Mouse (Mus musculus) MEL (cell line): Measurements from ENCODE around the gene Itgb6. TPM values are rescaled to one million over a fixed set of nuclear protein-coding genes. Genes with fewer than 3 reads are reported as not detected.

Source experiments
- DNase-seq: peaks from one replicate; pipeline ENCODE4 v3.0.0; 2011; ENCODE audit warnings: low read depth, low spot score
- H3K27ac ChIP-seq: 2 replicates; pipeline ENCODE4 v1.5.1; 2012; ENCODE audit warnings: low read depth, mild to moderate bottlenecking, control low read depth, low read length, moderate library complexity; ENCODE audit not compliant: control insufficient read depth
- H3K27me3 ChIP-seq, 2 experiments: fragments of 150-350 bp in 1 of 2; sonication (generic) in 1 of 2; 2 replicates each; pipeline ENCODE4 v1.6.1; 2012; ENCODE audit warnings: low read length in 2 of 2, mild to moderate bottlenecking in 2 of 2, improper control_type of control experiment in 1 of 2, moderate library complexity in 1 of 2; ENCODE audit not compliant: insufficient read depth in 2 of 2, control insufficient read depth in 1 of 2
- H3K36me3 ChIP-seq, 2 experiments: 2 replicates each; pipeline ENCODE4 v1.6.1; 2012 to 2014; ENCODE audit warnings: low read length in 2 of 2, improper control_type of control experiment in 1 of 2, inconsistent platforms in 1 of 2, mild to moderate bottlenecking in 1 of 2; ENCODE audit not compliant: insufficient read depth in 2 of 2, control insufficient read depth in 1 of 2
- H3K4me1 ChIP-seq, 2 experiments: fragments of 150-350 bp in 1 of 2; sonication (generic) in 1 of 2; 2 replicates each; pipeline ENCODE4 v1.6.1; 2012; ENCODE audit warnings: low read length in 2 of 2, improper control_type of control experiment in 1 of 2, mild to moderate bottlenecking in 1 of 2; ENCODE audit not compliant: insufficient read depth in 2 of 2, control insufficient read depth in 1 of 2
- H3K4me3 ChIP-seq, 2 experiments: fragments of 150-350 bp in 1 of 2; sonication (generic) in 1 of 2; 2 replicates each; pipeline ENCODE4 v1.5.1; 2012; ENCODE audit warnings: low read depth in 2 of 2, low read length in 2 of 2, mild to moderate bottlenecking in 2 of 2, moderate library complexity in 2 of 2, control low read depth in 1 of 2, improper control_type of control experiment in 1 of 2; ENCODE audit not compliant: control insufficient read depth in 1 of 2, insufficient read depth in 1 of 2
- H3K79me2 ChIP-seq: 2 replicates; pipeline ENCODE4 v1.6.1; 2012; ENCODE audit warnings: mild to moderate bottlenecking, low read length, moderate library complexity; ENCODE audit not compliant: control insufficient read depth, poor library complexity, insufficient read depth
- H3K9ac ChIP-seq: 2 replicates; pipeline ENCODE4 v1.6.1; 2012; ENCODE audit warnings: low read depth, mild to moderate bottlenecking, control low read depth, low read length, moderate library complexity; ENCODE audit not compliant: control insufficient read depth, poor library complexity, severe bottlenecking
- H3K9me3 ChIP-seq: fragments of 150-350 bp; sonication (generic); replicated peaks from 2 replicates; pipeline ENCODE4 v1.6.1; 2012; ENCODE audit warnings: mild to moderate bottlenecking, low read length, improper control_type of control experiment, moderate library complexity; ENCODE audit not compliant: insufficient read depth
- BHLHE40 ChIP-seq: IDR thresholded peaks from 2 replicates; pipeline ENCODE4 v1.6.1; 2012; ENCODE audit warnings: low read depth, mild to moderate bottlenecking, inconsistent platforms, low read length, improper control_type of control experiment, borderline replicate concordance
- CHD1 ChIP-seq: IDR thresholded peaks from 2 replicates; pipeline ENCODE4 v1.6.1; 2012; ENCODE audit warnings: low read depth, mild to moderate bottlenecking, inconsistent platforms, low read length, improper control_type of control experiment
- CHD2 ChIP-seq: IDR thresholded peaks from 2 replicates; pipeline ENCODE4 v1.6.1; 2011; ENCODE audit warnings: low read length, improper control_type of control experiment
- E2F4 ChIP-seq: IDR thresholded peaks from 2 replicates; pipeline ENCODE4 v1.6.1; 2011; ENCODE audit warnings: low read depth, low read length, improper control_type of control experiment, borderline replicate concordance
- ELF1 ChIP-seq: IDR thresholded peaks from 2 replicates; pipeline ENCODE4 v1.6.1; 2014; ENCODE audit warnings: low read depth, mild to moderate bottlenecking, inconsistent platforms, low read length, improper control_type of control experiment, moderate library complexity
- EP300 ChIP-seq, 2 experiments: IDR thresholded peaks; 2 replicates each; pipeline ENCODE4 v1.6.1; 2011; ENCODE audit warnings: improper control_type of control experiment in 2 of 2, low read length in 2 of 2, low read depth in 1 of 2, mild to moderate bottlenecking in 1 of 2
- ETS1 ChIP-seq: IDR thresholded peaks from 2 replicates; pipeline ENCODE4 v1.6.1; 2012; ENCODE audit warnings: low read depth, mild to moderate bottlenecking, inconsistent platforms, low read length, improper control_type of control experiment, moderate library complexity
- GATA1 ChIP-seq: IDR thresholded peaks from 2 replicates; pipeline ENCODE4 v1.6.1; 2011; ENCODE audit warnings: low read depth, low read length, improper control_type of control experiment
- HCFC1 ChIP-seq: IDR thresholded peaks from 2 replicates; pipeline ENCODE4 v1.6.1; 2012; ENCODE audit warnings: low read depth, mild to moderate bottlenecking, inconsistent platforms, low read length, improper control_type of control experiment, moderate library complexity
- JUND ChIP-seq: IDR thresholded peaks from 2 replicates; pipeline ENCODE4 v1.6.1; 2011; ENCODE audit warnings: low read depth, mild to moderate bottlenecking, improper control_type of control experiment, low read length
- MAFK ChIP-seq: IDR thresholded peaks from 2 replicates; pipeline ENCODE4 v1.6.1; 2011; ENCODE audit warnings: low read depth, mild to moderate bottlenecking, low read length, improper control_type of control experiment, borderline replicate concordance
- MAZ ChIP-seq: IDR thresholded peaks from 2 replicates; pipeline ENCODE4 v1.6.1; 2012; ENCODE audit warnings: low read depth, mild to moderate bottlenecking, inconsistent platforms, low read length, improper control_type of control experiment
- MYB ChIP-seq: IDR thresholded peaks from 2 replicates; pipeline ENCODE4 v1.6.1; 2011; ENCODE audit warnings: mild to moderate bottlenecking, low read depth, low read length, improper control_type of control experiment
- NELFE ChIP-seq: IDR thresholded peaks from 2 replicates; pipeline ENCODE4 v1.6.1; 2011; ENCODE audit warnings: low read depth, low read length, improper control_type of control experiment
- POLR2A ChIP-seq, 2 experiments: IDR thresholded peaks; 2 replicates each; pipeline ENCODE4 v1.6.1; 2011 to 2012; ENCODE audit warnings: low read length in 2 of 2, mild to moderate bottlenecking in 2 of 2, control low read depth in 1 of 2, improper control_type of control experiment in 1 of 2, low read depth in 1 of 2, moderate library complexity in 1 of 2; ENCODE audit not compliant: control insufficient read depth in 1 of 2, insufficient read depth in 1 of 2, poor library complexity in 1 of 2
- SIN3A ChIP-seq: IDR thresholded peaks from 2 replicates; pipeline ENCODE4 v1.6.1; 2012; ENCODE audit warnings: low read length, improper control_type of control experiment, inconsistent platforms
- SMC3 ChIP-seq: IDR thresholded peaks from 2 replicates; pipeline ENCODE4 v1.6.1; 2011; ENCODE audit warnings: low read depth, low read length, improper control_type of control experiment
- TBP ChIP-seq: IDR thresholded peaks from 2 replicates; pipeline ENCODE4 v1.8.0; 2011; ENCODE audit warnings: low read depth, low read length, improper control_type of control experiment
- TCF12 ChIP-seq: IDR thresholded peaks from 2 replicates; pipeline ENCODE4 v1.6.1; 2014; ENCODE audit warnings: low read depth, mild to moderate bottlenecking, inconsistent platforms, low read length, improper control_type of control experiment, moderate library complexity
- UBTF ChIP-seq: IDR thresholded peaks from 2 replicates; pipeline ENCODE4 v1.6.1; 2012; ENCODE audit warnings: low read depth, mild to moderate bottlenecking, inconsistent platforms, low read length, improper control_type of control experiment, moderate library complexity, borderline replicate concordance; ENCODE audit not compliant: insufficient read depth
- ZC3H11A ChIP-seq: IDR thresholded peaks from 2 replicates; pipeline ENCODE4 v1.6.1; 2012; ENCODE audit warnings: low read depth, mild to moderate bottlenecking, inconsistent platforms, low read length, improper control_type of control experiment
- ZKSCAN1 ChIP-seq: IDR thresholded peaks from 2 replicates; pipeline ENCODE4 v1.6.1; 2012; ENCODE audit warnings: low read depth, mild to moderate bottlenecking, inconsistent platforms, low read length, improper control_type of control experiment, moderate library complexity
- ZMIZ1 ChIP-seq: IDR thresholded peaks from 2 replicates; pipeline ENCODE4 v1.6.1; 2012; ENCODE audit warnings: low read depth, mild to moderate bottlenecking, inconsistent platforms, low read length, improper control_type of control experiment, moderate library complexity
- ZNF384 ChIP-seq: IDR thresholded peaks from 2 replicates; pipeline ENCODE4 v1.6.1; 2012; ENCODE audit warnings: low read depth, mild to moderate bottlenecking, inconsistent platforms, low read length, improper control_type of control experiment
- polyA plus RNA-seq, 2 experiments: library from polyadenylated mRNA; stranded (reverse) in 1 of 2; unstranded in 1 of 2; fragments of >175 nt in 1 of 2; fragments of >200 nt in 1 of 2; gene quantifications; 2 replicates each; pipeline versions ENCODE4 v1.2.1 to v1.2.4; 2012; ENCODE audit warnings: low replicate concordance in 2 of 2, low read depth in 1 of 2; ENCODE audit not compliant: insufficient read length in 2 of 2, insufficient read depth in 1 of 2, missing spikeins in 1 of 2
- total RNA-seq: library from RNA; depleted of rRNA; stranded (reverse); fragments of 300-350 nt; gene quantifications from 2 replicates; pipeline ENCODE4 v1.2.3, GENCODE M21; 2012

Itgb6 gene
- total and polyA plus RNA-seq, 3 experiments: not detected

- TF ChIP-seq MAZ (no peak), MYB (no peak), ZC3H11A (no peak), MAFK (no peak), JUND (no peak), NELFE (no peak), ZKSCAN1 (no peak), E2F4 (no peak), EP300 (IDR thresholded peaks at IDR 0.05; ENCODE audit: low read depth in 1 of 2, low read length in 2 of 2) (no peak), ZNF384 (no peak), SMC3 (no peak), ZMIZ1 (no peak), UBTF (no peak), TCF12 (no peak), SIN3A (no peak), POLR2A (IDR thresholded peaks at IDR 0.05; ENCODE audit: control insufficient read depth in 1 of 2, insufficient read depth in 1 of 2, low read depth in 1 of 2, low read length in 2 of 2, poor library complexity in 1 of 2) (no peak), ELF1 (no peak), HCFC1 (no peak), ETS1 (no peak), BHLHE40 (no peak)
- no peaks in the 10 kb centered on the region for H3K27me3 ChIP-seq
- no peaks in the 10 kb centered on the region for H3K79me2 ChIP-seq
- H3K9me3 ChIP-seq: no peaks in the 10 kb centered on the region
- no peak overlapping the region for H3K4me3 ChIP-seq
- H3K36me3 ChIP-seq: no peaks in the 10 kb centered on the region
- H3K27ac ChIP-seq: no peak overlapping the region
- H3K9ac ChIP-seq: no peak overlapping the region
- no peaks in the 10 kb centered on the region for H3K4me1 ChIP-seq
- DNase-seq: no peak
These were observed 139.0 kb downstream of the Itgb6 start for GRCm38 (mm10) chr2:60583416-60583815.

DNA sequence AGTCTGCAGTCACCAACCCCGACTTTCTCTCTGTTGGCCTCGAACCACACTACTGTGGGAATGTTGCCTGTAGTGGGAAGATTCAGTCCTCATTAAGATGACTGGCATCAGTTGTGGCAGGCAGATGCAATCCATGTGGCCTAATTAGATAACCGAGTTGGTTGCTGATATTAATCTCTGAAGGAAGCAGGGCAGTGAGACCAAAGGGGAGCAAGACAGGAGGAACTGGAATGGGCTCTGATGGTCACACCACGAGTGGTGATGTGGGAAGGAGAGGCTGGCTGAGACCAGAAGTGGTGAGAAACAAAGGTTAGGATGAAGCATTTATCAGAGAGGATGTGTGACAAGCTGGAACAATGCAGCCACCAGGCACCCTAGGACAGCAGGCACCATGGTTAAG lies 167.9 kb downstream of the Itgb6 start:
- Histone ChIP-seq H3K27me3 (no peaks in the 10 kb centered on the region), H3K4me3 (no peak overlapping the region), H3K79me2 (no peaks in the 10 kb centered on the region), H3K36me3 (no peaks in the 10 kb centered on the region), H3K9me3 (no peaks in the 10 kb centered on the region), H3K9ac (no peak overlapping the region), H3K27ac (no peak overlapping the region), H3K4me1 (no peaks in the 10 kb centered on the region)
- DNase-seq: no peak
- TF ChIP-seq ETS1: no peak
- no peak for TF ChIP-seq NELFE
- TF ChIP-seq SIN3A: no peak
- TF ChIP-seq SMC3: no peak
- no peak for TF ChIP-seq EP300 (IDR thresholded peaks at IDR 0.05; ENCODE audit: low read depth in 1 of 2, low read length in 2 of 2)
- TF ChIP-seq TBP: no peak
- TF ChIP-seq CHD1: no peak
- no peak for TF ChIP-seq GATA1
- TF ChIP-seq CHD2: no peak
